Mouse (Mus musculus): ENCODE data around the gene Irgc1.
"Not testable (repeated sequence)": the region's sequence is repeated elsewhere in the genome, so short reads cannot be mapped to it uniquely, and the experiment has no call there.

Irgc1 gene

GRCm38 (mm10) chr7:24451855-24452311, at the start of gene Irgc1:
Gene Irgc1 (minus strand): TSS chr7:24452297.
- DNase-seq (ENCODE audit: low spot score) = no peak

GRCm38 (mm10) chr7:24501492-24501891, 49.4 kb upstream of the Irgc1 start:
- no peak for DNase-seq (ENCODE audit: low spot score)

- no peak for DNase-seq (ENCODE audit: low spot score)
These were observed 48.8 kb upstream of the Irgc1 start for GRCm38 (mm10) chr7:24500929-24501328.

- DNase-seq (ENCODE audit: low spot score) = no peak
These were observed 47.9 kb upstream of the Irgc1 start for GRCm38 (mm10) chr7:24499856-24500577.

- no peak for DNase-seq (ENCODE audit: low spot score)
These were observed 36.2 kb upstream of the Irgc1 start for GRCm38 (mm10) chr7:24488303-24488702.

GRCm38 (mm10) chr7:24487403-24487802, 35.3 kb upstream of the Irgc1 start:
- DNase-seq (ENCODE audit: low spot score) = no peak

- no peak for DNase-seq (ENCODE audit: low spot score)
These were observed 34.6 kb upstream of the Irgc1 start for GRCm38 (mm10) chr7:24486654-24487130.

- no peak for DNase-seq (ENCODE audit: low spot score)
These were observed 33.4 kb upstream of the Irgc1 start for GRCm38 (mm10) chr7:24485481-24485880.

GRCm38 (mm10) chr7:24483291-24483690, 31.2 kb upstream of the Irgc1 start:
- DNase-seq (ENCODE audit: low spot score) = not testable (repeated sequence)

- no peak for DNase-seq (ENCODE audit: low spot score)
These were observed 30.3 kb upstream of the Irgc1 start for GRCm38 (mm10) chr7:24482208-24483020.

- peak; percentile 69 for DNase-seq (ENCODE audit: low spot score)
These were observed 29.5 kb upstream of the Irgc1 start, which contains the start of gene Cadm4 for GRCm38 (mm10) chr7:24481474-24482207. Gene Cadm4 (plus strand): TSS chr7:24482023.

- no peak for DNase-seq (ENCODE audit: low spot score)
These were observed 28.9 kb upstream of the Irgc1 start for GRCm38 (mm10) chr7:24480986-24481473.

- DNase-seq (ENCODE audit: low spot score) = no peak
These were observed 28.2 kb upstream of the Irgc1 start for GRCm38 (mm10) chr7:24480121-24480941.

GRCm38 (mm10) chr7:24479685-24480084, 27.6 kb upstream of the Irgc1 start:
- DNase-seq (ENCODE audit: low spot score) = no peak

- no peak for DNase-seq (ENCODE audit: low spot score)
These were observed 26.8 kb upstream of the Irgc1 start for GRCm38 (mm10) chr7:24478911-24479310.

GRCm38 (mm10) chr7:24476856-24477255, 24.8 kb upstream of the Irgc1 start:
- DNase-seq (ENCODE audit: low spot score) = no peak

GRCm38 (mm10) chr7:24476338-24476737, 24.2 kb upstream of the Irgc1 start:
- DNase-seq (ENCODE audit: low spot score) = no peak

GRCm38 (mm10) chr7:24474811-24475506, 22.9 kb upstream of the Irgc1 start:
- no peak for DNase-seq (ENCODE audit: low spot score)

GRCm38 (mm10) chr7:24473913-24474529, 21.9 kb upstream of the Irgc1 start:
- DNase-seq (ENCODE audit: low spot score) = no peak

GRCm38 (mm10) chr7:24472937-24473336, 20.8 kb upstream of the Irgc1 start:
- DNase-seq (ENCODE audit: low spot score) = no peak

All from ovary, adult 18-20 months (tissue).